Mouse (Mus musculus): ENCODE measurements at regions not wholly inside any gene's neighbourhood (a gene's known extent, or its start where the extent isn't known, plus 50 kb on each side); places are given as distances from the start of the nearest gene placed in this dataset.
A peak's percentile ranks its signal among the peaks of the same experiment; 100 is the strongest.
"Not testable (repeated sequence)": the region's sequence is repeated elsewhere in the genome, so short reads cannot be mapped to it uniquely, and the experiment has no call there.

- no peak for ATAC-seq (ENCODE audit: insufficient number of reproducible peaks, low FRiP score, low TSS enrichment)
Measured at GRCm38 (mm10) chr14:81685691-81686090, 1701.8 kb downstream of the Olfm4 start.

- ATAC-seq (ENCODE audit: insufficient number of reproducible peaks, low FRiP score, low TSS enrichment), result not testable (repeated sequence)
Measured at GRCm38 (mm10) chr14:81692245-81692644, 1708.4 kb downstream of the Olfm4 start.

- peak; percentile 83 for ATAC-seq (ENCODE audit: insufficient number of reproducible peaks, low FRiP score, low TSS enrichment)
Measured at GRCm38 (mm10) chr14:81716056-81716455, 1732.2 kb downstream of the Olfm4 start.
